Mouse (Mus musculus) adrenal gland, adult 2 months (tissue): ENCODE data around the gene Ankrd9. TPM values are rescaled to one million over a fixed set of nuclear protein-coding genes. Genes with fewer than 3 reads are reported as not detected.

Experiments used
- DNase-seq: peaks from one replicate; pipeline ENCODE4 v3.0.0; 2021
- polyA plus RNA-seq: library from polyadenylated mRNA; depleted of rRNA; stranded (reverse); fragments of >200 nt; gene quantifications from 2 replicates; pipeline ENCODE4 v1.2.3, GENCODE M21; 2012
- total RNA-seq, 2 experiments: library from RNA; stranded (reverse); gene quantifications; 2 replicates each; pipeline ENCODE4 v1.2.3; 2021

The Ankrd9 gene
- total and polyA plus RNA-seq, 3 experiments, result 30.4 to 110 (median 42.7) TPM

- DNase-seq, result no peak
These were observed 11.7 kb upstream of the Ankrd9 start for GRCm38 (mm10) chr12:110990500-110990899.

GRCm38 (mm10) chr12:110989409-110989808, 10.6 kb upstream of the Ankrd9 start:
- DNase-seq, result no peak

- no peak for DNase-seq
These were observed 7.9 kb upstream of the Ankrd9 start for GRCm38 (mm10) chr12:110986536-110987425.

GRCm38 (mm10) chr12:110985141-110985540, 6.3 kb upstream of the Ankrd9 start:
- peak; percentile 46 for DNase-seq

- no peak for DNase-seq
These were observed 5.8 kb upstream of the Ankrd9 start for GRCm38 (mm10) chr12:110984598-110984997.

GRCm38 (mm10) chr12:110983714-110984113, 4.9 kb upstream of the Ankrd9 start:
- DNase-seq, result no peak

- no peak for DNase-seq
These were observed 4.2 kb upstream of the Ankrd9 start for GRCm38 (mm10) chr12:110983083-110983482.

GRCm38 (mm10) chr12:110981736-110982135, 2.9 kb upstream of the Ankrd9 start:
- peak; percentile 14 for DNase-seq

GRCm38 (mm10) chr12:110979808-110980207, 968 bp upstream of the Ankrd9 start:
- DNase-seq, result no peak

- DNase-seq, result no peak
These were observed 789 bp downstream of the Ankrd9 start for GRCm38 (mm10) chr12:110977896-110978606.

GRCm38 (mm10) chr12:110977345-110977733, 1.5 kb downstream of the Ankrd9 start:
- DNase-seq, result no peak

- DNase-seq, result no peak
These were observed 2.1 kb downstream of the Ankrd9 start for GRCm38 (mm10) chr12:110976589-110977344.

GRCm38 (mm10) chr12:110975838-110976468, 2.9 kb downstream of the Ankrd9 start:
- no peak for DNase-seq

- no peak for DNase-seq
These were observed 3.5 kb downstream of the Ankrd9 start for GRCm38 (mm10) chr12:110975385-110975784.

- DNase-seq, result peak; percentile 25
These were observed 4.1 kb downstream of the Ankrd9 start for GRCm38 (mm10) chr12:110974726-110975125.

GRCm38 (mm10) chr12:110974295-110974694, 4.5 kb downstream of the Ankrd9 start:
- DNase-seq, result peak; percentile 32

GRCm38 (mm10) chr12:110973829-110974228, 5.0 kb downstream of the Ankrd9 start:
- no peak for DNase-seq

- DNase-seq, result no peak
These were observed 6.9 kb downstream of the Ankrd9 start for GRCm38 (mm10) chr12:110971972-110972371.

- DNase-seq, result no peak
These were observed 8.4 kb downstream of the Ankrd9 start for GRCm38 (mm10) chr12:110970408-110970807.

- DNase-seq, result no peak
These were observed 11.7 kb downstream of the Ankrd9 start for GRCm38 (mm10) chr12:110967146-110967545.

- DNase-seq, result no peak
These were observed 12.8 kb downstream of the Ankrd9 start for GRCm38 (mm10) chr12:110966079-110966478.

GRCm38 (mm10) chr12:110965500-110965899, 13.3 kb downstream of the Ankrd9 start:
- DNase-seq, result no peak
